Mouse (Mus musculus): ENCODE data around the gene Gm20695. TPM values are rescaled to one million over a fixed set of nuclear protein-coding genes. Genes with fewer than 3 reads are reported as not detected.

Gm20695 gene
- total RNA-seq, 4 experiments from 2014 or later, result 1.6 to 2.2 (median 2.1) TPM

DNA sequence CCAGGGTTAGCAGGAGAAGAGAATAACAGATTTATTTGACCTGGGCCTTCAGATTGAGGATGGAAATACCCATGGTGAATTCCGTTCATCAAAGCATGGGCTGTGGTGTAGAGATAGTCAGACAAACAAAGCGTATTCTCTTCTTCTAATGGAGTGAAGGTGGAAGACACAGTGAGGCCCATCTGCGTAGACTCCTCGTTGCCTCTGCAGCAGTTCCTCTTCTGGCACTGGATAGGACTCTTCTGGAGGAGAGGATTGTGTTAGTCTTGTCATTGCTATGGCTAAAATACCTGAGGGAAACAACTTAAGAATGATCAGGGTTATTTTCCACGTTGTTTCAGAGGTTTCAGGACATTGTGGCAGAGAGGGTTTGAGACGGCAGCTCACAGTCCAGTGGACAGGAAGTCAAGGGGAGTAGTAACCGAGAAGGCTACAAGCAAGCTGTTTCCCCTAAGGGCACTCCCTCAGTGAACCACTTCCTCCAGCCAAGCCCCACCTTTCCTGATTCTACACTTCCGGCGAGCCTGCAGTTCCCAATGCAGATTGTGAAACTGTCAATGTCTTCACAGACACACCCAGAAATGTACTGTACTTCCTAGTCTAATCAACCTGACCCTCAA lies 10.8 kb downstream of the Gm20695 start:
- DNase-seq, result no peak

DNA sequence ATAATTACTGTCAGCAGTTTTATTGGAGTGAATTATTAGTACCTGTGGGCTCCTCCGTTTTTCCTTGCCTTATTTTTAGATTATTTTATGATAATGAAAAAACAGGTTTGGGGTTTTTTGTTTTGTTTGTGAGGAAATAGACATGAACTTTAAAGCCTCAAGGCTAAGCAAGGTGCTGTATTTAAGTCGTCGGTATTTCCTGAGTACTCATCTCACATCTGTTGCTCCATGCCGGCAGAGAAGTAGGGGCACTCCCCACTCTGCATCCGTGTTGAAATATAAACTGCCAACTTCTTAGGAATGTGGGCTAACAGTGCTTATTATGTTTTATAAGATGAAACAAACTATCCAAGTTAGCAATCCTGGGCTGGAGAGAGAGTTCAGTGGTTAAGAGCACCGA lies 11.6 kb downstream of the Gm20695 start:
- DNase-seq, result no peak

DNA sequence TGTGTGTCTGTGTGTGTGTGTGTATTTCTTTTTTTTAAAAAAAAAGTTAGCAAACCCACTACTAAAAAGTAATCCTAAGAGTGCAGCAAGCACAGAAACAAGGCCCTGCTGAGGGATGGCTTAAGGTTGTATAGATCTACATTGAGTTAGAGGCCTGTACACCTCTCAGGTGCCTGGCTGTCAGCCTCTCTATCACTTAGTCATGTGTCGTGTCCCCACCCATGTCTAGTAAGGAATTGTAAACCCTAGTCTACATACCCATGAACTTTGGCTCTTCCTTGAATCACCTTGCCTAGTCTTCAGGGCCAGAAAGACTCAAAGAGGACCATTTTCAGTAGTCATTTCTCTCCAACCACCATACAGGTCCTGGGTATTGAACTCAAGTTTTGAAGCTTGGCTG lies 12.1 kb downstream of the Gm20695 start:
- DNase-seq, result no peak

DNA sequence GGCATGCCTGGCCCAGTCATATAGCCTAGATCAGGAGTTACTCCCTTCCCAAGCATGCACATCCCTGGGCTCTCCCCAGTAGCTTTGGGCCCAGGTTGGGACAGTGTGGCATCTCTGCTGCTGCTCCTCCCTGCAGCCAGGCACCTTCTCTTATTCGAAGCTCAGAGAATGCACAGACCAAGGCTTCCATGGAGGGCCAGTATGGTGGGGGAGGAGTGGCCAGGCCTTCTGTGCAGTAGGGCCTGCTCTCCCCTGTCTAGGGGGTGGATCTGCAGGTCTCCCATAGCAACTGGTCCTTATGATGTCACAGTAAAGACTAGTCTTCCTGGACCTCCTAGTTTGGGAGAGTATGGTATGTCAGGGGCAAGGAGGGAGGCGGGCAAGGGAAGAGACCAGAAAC lies 23.0 kb downstream of the Gm20695 start:
- no peak for DNase-seq

DNA sequence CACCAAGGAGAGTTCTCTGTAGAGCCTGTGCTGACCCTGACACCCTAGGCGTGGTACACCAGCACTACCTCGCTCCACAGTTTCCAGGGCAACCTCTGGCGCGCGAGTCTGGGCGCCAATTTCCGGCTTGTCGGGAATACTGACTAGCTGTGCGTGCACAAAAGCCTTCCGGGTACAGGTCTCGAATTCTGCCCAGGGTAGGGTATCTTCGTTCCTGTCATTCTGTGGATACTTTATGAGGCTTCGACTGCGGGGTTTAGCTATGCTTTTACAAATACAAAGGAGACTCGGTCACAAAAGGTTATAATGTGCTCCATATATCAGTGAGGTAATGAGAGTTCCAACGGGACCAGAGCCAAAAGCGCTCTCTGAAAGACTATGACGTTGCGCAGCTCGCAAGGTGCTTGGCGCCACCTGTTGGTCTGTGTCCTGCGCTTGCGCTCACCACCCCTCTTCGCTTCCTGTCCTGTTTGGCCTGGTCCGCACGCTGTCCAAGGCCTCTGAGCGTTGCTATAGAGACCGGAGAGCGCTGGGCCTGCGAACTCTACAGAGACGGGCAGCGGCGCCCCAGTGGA lies 24.2 kb downstream of the Gm20695 start, which contains the start of the genes 1700037C18Rik and Cluap1:
1700037C18Rik (minus strand) TSS at position 153 of the 575 bp plus-strand sequence.
Cluap1 (plus strand) TSS at position 265 of the 575 bp plus-strand sequence.
- DNase-seq, result peak; percentile 95

DNA sequence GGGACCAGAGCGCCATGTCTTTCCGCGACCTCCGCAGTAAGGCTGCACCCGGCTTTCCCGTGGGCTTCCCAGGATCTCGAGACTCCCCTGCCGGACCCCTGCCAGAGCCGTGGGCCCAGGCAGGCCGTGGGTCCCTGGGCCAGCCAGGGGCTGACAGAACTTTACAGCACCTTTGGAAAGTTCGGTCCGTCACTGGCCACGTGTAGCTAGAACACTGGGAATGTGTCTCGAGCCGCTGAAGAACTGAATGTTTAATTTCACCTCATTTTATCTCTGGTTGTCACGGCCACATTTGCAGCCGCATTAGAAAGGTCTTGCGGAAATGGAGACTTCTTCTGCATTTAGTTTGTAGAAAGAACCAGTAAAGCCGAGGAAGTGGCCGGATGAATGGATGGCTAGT lies 24.7 kb downstream of the Gm20695 start:
- DNase-seq, result no peak

DNA sequence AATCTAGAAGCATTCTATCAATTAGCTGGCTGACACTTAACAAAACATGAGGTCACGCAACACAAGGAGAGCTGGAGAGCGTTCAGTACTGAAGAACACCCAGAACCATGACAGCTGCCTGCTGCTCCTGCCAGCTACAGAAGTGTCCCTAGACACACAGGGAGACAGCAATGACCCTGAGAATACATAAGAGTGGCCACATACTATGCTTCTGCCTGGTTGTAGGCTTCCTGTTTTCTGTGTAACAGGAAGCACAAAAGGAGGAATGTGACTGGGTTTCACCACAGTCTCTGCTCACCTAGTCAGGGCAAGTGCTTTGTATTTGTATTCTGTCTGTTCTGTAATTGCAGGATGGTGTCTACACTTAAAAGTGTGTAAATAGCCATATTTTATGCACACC lies 36.3 kb downstream of the Gm20695 start:
- DNase-seq, result no peak

DNA sequence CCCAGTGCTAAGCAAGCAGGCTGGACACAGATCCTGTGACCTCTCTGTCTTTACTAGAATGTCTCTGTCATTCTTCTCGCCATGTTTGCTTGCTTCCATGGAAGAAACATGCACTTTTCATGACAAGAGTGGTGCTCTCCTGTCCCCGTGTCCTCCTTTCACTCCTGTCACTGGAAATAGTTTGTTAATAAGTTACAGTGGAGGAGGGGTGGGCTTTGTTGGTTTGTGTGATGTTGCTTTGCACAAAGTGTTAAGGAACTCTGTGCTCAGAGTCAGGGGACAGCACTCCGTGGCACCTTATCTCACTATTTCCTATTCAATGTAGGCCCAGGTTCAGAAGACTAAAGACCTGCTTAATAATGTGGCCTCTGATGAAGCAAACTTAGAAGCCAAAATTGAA lies 39.1 kb downstream of the Gm20695 start:
- DNase-seq, result no peak

DNA sequence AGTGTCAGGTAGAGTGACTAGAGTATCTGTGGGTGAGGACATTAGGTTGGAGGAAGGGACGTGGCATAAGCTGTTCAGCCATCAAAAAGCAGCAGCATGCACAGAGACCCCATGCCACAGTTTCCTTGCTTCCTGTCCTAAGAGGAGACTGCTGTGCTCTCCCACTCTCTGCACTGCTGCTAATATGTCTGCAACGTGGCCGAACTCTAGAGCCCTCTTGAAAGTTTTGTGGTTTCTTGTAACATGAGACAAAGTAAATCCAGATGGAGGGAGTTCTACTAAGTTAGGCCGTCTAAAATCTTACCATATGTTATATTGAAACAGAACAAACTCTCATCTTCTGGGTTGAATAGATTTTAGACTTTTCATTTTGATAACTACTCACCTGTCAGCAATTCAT lies 39.5 kb downstream of the Gm20695 start:
- DNase-seq, result no peak

DNA sequence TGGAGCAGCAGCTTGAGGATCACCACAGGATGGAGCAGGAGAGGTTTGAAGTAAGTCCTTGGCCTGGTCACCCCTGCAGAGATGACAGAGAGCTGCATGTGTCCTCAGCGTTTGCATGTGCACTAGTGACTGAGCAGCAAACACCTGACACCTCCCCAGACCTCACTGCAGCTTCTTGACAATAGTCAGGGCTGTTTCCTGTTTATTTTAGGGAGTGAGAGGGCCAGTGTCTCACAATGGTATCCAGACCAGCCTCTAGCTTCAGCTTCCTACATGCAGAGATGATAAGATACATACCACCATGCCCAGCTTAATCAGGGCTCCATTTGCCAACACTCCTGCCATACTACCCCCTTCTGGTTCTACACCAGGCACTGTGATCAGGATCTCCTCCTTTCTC lies 44.1 kb downstream of the Gm20695 start:
- no peak for DNase-seq

DNA sequence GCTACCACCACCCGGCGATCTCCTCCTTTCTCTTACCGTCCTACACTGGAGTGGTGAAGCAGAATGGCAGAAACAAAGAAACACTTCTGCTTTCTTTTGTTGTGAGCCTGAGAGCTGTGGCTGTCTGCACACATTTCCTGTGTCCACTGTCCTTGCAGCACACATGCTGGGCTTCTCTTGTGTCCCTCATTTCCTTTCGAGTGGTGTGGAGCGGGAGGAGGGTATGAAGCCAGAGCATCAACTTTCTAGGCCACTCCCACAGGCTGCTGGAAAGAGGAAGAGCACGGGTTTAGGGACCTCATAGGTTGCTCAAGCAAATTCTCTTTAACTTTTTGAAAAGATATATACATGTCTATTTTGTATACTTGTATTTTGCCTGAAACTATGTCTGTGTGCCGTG lies 44.7 kb downstream of the Gm20695 start:
- DNase-seq, result no peak

DNA sequence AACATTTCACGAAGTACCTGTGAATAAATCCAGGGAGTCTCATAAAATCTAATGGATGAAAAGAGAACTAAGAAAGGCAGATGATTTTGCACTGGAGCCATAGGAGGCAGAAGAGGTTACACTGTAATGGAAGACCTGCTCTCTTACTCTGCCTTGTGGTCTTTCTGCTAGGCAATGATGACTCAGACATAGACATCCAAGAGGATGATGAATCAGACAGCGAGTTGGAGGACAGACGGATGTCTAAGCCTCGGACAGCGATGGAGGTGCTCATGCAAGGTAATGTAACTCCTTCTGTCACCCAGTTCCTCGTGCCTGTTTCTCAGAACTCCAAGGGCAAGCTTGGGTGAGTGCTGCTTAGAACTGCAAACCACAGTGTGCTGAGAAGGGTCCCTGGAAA lies 49.1 kb downstream of the Gm20695 start:
- peak; percentile 32 for DNase-seq

DNA sequence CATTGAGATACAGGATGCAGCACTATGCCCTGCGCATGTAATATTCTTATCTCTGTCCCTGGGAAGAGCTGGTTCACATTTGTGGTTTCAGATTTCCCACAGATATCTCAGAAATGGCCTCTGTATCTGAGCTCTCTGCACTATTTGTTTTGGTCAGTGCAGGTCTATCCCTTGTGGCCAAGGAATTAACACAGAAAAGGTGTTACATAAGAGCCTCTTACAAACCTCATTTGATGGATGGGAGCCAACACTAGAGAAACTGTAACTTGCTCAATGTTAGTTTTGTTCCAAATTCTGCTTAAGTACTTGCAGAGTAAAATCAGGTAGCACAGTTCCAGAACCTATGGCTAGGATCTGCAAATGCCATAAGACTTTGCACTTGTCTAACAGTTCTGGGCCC lies 49.6 kb downstream of the Gm20695 start:
- DNase-seq, result no peak

DNA sequence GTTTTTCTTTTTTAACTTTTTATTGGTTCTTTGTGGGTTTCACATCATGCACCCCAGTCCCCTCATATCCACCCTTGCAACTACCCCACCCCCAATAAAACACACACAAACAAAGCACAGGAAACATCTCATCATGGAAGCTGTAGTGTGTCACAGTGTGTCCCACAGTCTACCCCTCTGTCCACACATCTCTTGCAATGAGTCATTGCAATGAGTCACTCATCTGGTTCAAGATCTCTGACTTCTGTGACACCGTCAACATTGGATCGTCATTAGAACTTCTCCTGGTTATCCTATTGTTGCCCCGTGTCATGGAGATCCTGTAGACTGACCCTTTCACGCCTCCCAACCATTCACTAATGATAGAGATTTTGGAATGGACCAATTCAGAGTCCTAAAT lies 50.3 kb downstream of the Gm20695 start:
- DNase-seq, result no peak

DNA sequence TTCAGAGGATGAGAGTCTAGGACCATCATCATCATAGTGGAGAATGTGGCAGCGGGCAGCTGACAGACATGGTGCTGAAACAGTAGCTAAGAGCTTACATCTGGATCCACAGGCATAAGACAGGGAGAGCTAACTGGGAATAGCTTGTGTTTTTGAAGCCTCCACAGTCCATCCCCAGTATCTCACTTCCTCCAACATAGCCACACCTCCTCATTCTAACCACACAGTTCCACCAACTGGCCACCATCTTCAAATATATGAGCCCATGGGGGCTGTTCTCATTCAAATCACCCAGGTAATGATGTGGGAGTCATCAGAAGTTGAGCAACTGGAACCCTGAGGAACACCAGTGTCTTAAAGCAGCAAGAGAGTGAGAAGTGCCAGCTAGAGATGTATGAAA lies 66.7 kb downstream of the Gm20695 start:
- no peak for DNase-seq

DNA sequence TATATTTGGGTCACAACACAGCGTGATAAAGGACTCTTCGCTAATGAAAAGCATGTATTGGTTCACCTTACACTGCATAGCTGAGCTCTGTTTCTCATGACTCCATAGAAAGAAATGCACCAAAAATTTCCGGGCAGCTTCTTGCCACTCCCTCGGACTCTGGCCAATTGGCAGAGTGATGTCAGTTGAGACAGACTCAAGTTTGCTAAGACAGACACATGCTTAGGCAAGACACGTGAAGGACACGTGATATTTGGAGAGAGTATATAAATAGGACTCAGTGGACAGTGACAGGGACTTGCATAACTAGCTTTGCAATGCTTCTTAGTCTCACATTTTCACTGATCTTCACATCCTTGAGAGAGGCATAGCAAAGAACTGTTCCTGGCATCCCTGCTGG lies 71.9 kb downstream of the Gm20695 start:
- peak; percentile 75 for DNase-seq

DNA sequence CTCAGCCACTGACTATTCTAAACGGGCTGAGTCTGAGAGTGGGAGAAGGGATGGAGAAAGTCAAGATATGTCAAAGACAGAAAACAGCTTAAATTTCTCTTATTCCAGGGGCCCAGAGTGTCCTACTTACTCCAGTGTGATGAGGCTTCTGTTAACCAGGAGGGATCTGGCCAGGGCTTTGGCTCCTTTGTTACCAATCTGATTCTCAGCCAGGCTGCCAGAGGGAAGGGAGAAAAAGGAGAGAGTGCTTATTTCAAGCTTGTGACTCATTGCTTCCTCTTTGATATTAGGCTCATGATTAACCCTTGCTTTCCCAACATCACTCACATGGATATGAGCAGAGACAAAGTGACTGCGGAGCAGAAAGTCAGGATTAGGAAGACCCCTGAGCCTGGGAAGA lies 74.8 kb downstream of the Gm20695 start:
- no peak for DNase-seq

DNA sequence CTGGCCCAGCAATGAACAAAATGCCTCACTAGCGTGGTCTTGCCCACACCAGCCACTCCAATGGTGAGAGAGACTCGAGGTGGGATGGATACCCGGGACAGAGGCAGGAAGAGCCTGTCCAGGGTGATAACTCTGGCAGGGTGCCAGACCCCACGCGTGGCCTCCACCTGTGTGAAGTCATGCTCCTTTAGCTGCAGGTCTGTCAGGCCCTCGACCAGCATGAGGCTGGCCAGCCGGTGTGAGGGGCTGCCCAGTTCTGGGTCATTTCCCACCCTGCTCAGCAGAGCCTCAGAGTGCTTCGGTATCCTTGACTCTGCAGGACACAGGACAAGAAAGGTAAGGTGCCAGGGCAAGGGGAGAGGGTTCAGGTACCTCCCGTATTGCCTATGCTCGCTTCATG lies 80.5 kb downstream of the Gm20695 start:
- no peak for DNase-seq

DNA sequence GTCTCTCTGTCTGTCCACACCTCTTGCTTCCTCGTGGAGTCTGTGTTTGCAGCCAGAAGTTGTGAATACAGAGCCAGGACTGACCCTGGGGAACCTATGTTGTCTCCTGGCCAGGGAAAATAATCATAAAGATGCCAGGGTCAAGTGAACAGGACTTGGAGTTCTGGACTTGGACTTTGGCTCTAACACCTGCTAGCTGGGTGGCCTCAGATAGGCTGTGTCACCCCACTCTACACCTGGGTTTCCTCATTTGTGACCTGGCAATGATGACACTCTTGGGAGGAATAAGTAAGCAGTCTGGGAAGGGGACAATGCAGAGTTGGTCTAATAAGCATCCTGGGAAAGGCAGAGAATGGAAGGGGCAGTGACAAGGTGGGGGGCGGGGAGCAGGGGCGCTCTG lies 81.1 kb downstream of the Gm20695 start:
- no peak for DNase-seq

Small RNA genes within 50 kb of the gene (microRNA-seq; reads per million reads assigned to microRNA genes)
- 0 reads per million in 2 experiments for gene Gm23493

Other genes with a start within 250 kb of the Gm20695 start
- gene Mefv, start 166.6 kb upstream of the Gm20695 start, total RNA-seq (2022), result under 1 TPM in 1 of 4 experiments, not detected in 3; 0.19 TPM
- 10 to 100 TPM; 19.2 to 33.5 (median 28.1) TPM for gene Zfp263, start 140.6 kb upstream of the Gm20695 start, total RNA-seq (2022)
- not detected for gene Olfr15, start 53.8 kb upstream of the Gm20695 start, total RNA-seq (2022)
- 10 to 100 TPM in 2 of 4 experiments, 1 to 10 TPM in 2; 6.2 to 22.0 (median 13.8) TPM for gene Zfp174, start 37.4 kb upstream of the Gm20695 start, total RNA-seq (2022)
- 100 to 1,000 TPM in 3 of 4 experiments, 10 to 100 TPM in 1; 96.5 to 162 (median 105) TPM for gene Naa60, start 12.3 kb upstream of the Gm20695 start, total RNA-seq (2022)
- 10 to 100 TPM; 18.9 to 25.4 (median 21.3) TPM for gene Zfp597, start 87 bp upstream of the Gm20695 start, total RNA-seq (2022)
- 1 to 10 TPM; 3.6 to 9.3 (median 5.5) TPM for gene 1700037C18Rik, start 24.0 kb downstream of the Gm20695 start, total RNA-seq (2022)
- gene Cluap1, start 24.2 kb downstream of the Gm20695 start, total RNA-seq (2022), result 10 to 100 TPM; 20.5 to 26.2 (median 22.8) TPM
- 1 to 10 TPM; 3.0 to 6.3 (median 3.8) TPM for gene Nlrc3, start 92.0 kb downstream of the Gm20695 start, total RNA-seq (2022)
- gene Slx4, start 119.1 kb downstream of the Gm20695 start, total RNA-seq (2022), result 10 to 100 TPM; 22.0 to 41.0 (median 29.6) TPM
- gene Dnase1, start 152.3 kb downstream of the Gm20695 start, total RNA-seq (2022), result not detected
- gene Trap1, start 193.2 kb downstream of the Gm20695 start, total RNA-seq (2022), result 100 to 1,000 TPM; 151 to 221 (median 194) TPM